Mouse (Mus musculus): ENCODE data around the gene Napepld. TPM values are rescaled to one million over a fixed set of nuclear protein-coding genes. Genes with fewer than 3 reads are reported as not detected.
A peak's percentile ranks its signal among the peaks of the same experiment; 100 is the strongest.

The Napepld gene
- polyA plus RNA-seq (2015; fragmentation: Nextera tagmentation; extraction: Ambion mirVana) = 3.5 and 3.6 TPM in 2 replicates

DNA sequence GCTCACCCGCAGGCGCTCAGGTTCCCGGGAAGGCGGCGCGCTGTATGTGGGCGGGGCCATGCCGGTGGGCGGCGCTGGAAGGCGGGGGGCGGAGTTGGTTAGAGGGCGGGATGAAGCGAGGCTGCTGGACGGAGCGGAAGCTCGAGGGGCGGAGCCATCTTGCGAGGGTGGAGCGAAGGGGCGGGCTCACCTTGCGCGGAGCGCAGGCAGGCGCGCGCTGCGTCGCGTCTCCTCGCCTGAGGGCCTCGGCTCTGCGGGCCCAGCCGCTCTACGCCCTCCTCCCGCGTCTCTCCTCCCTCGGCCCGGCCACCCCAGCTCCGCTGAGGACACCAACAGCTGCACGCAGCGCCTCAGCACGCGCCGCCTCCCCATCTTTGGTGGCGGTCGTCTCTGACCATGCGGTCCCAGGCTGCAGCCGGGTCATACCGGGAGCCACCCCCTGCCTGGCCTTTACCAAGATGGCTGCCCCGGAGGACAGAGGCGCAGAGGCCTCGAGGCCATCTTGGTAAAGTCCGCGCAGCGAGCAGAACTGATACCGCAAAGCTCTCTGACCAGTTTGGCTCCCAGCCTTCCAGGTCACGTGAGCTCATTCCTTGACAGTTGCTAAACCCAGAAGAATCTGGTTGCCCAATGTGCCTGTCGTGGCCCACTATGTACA is at the start of gene Napepld:
Gene Napepld, minus strand, starts transcription at position 46 of the 658 bp plus-strand sequence.
- H3K36me3 ChIP-seq (ENCODE audit: control insufficient read depth, insufficient read depth) = no peaks in the 10 kb centered on the region
- H3K27ac ChIP-seq (ENCODE audit: low read length) = peak within 1 kb of the TSS; percentile 95
- H3K4me2 ChIP-seq (ENCODE audit: low read length) = peak within 1 kb of the TSS; percentile 69
- peak within 1 kb of the TSS; percentile 66 for H3K4me3 ChIP-seq (replicated peaks; ENCODE audit: low read length)
- ATAC-seq = peak; percentile 99
- peaks cover 3% of the 10 kb centered on the region for H3K4me1 ChIP-seq (replicated peaks; ENCODE audit: control insufficient read depth, insufficient read depth, low read length)
- no peaks in the 10 kb centered on the region for H3K27me3 ChIP-seq (replicated peaks; ENCODE audit: control insufficient read depth, insufficient read depth, low read length)
- peak within 1 kb of the TSS; percentile 81 for H3K9ac ChIP-seq (replicated peaks; ENCODE audit: low read depth, low read length)
- under 1% methylated on average over 56 of the region's 59 CpGs for WGBS
- H3K9me3 ChIP-seq (ENCODE audit: control insufficient read depth, low read length) = no peaks in the 10 kb centered on the region

DNA sequence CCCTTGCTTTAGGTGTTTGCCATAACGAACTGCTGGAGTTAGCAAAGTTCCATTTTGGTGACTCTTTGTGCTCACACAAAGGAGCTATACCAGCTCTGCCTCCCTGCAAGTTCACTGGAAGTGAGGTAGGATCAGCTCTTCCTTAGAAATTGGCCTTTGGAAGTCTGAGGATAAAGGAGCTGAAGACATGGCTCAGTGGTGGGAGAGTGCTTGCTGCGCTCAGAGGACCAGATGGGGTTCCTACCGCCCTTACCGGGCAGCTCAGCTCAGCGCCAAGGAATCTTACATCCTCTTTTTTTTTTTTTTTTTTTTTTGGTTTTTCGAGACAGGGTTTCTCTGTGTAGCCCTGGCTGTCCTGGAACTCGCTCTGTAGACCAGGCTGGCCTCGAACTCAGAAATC is 44.8 kb upstream of the Napepld start:
- Histone ChIP-seq H3K4me3 (replicated peaks; ENCODE audit: low read length) (no peak overlapping the region), H3K36me3 (ENCODE audit: control insufficient read depth, insufficient read depth) (peaks cover 61% of the 10 kb centered on the region), H3K4me2 (ENCODE audit: low read length) (no peak overlapping the region), H3K9me3 (ENCODE audit: control insufficient read depth, low read length) (no peaks in the 10 kb centered on the region), H3K9ac (replicated peaks; ENCODE audit: low read depth, low read length) (no peak overlapping the region), H3K27ac (ENCODE audit: low read length) (no peak overlapping the region), H3K4me1 (replicated peaks; ENCODE audit: control insufficient read depth, insufficient read depth, low read length) (no peaks in the 10 kb centered on the region), H3K27me3 (replicated peaks; ENCODE audit: control insufficient read depth, insufficient read depth, low read length) (no peaks in the 10 kb centered on the region)
- 95% methylated on average over 7 of the region's 8 CpGs for WGBS
- no peak for ATAC-seq

DNA sequence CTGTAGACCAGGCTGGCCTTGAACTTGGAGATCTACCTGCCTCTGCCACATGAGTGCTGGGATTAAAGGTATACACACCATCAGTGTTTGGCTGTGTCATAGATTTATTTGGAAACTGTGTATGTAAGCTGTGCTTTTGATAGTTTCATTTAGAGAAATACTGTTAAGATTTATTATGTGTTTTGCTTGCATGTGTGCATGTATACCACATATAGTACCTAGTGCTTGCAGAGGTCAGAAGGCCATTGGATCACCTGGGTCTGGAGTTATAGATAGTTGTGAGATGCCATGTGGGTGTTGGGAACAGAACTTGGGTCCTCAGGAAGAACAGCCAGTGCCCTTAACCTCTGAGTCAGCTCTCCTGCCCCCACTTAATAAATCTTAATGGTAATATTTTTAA is 43.5 kb upstream of the Napepld start:
- no peak for ATAC-seq
- Histone ChIP-seq H3K27ac (ENCODE audit: low read length) (no peak overlapping the region), H3K9ac (replicated peaks; ENCODE audit: low read depth, low read length) (no peak overlapping the region), H3K9me3 (ENCODE audit: control insufficient read depth, low read length) (no peaks in the 10 kb centered on the region), H3K27me3 (replicated peaks; ENCODE audit: control insufficient read depth, insufficient read depth, low read length) (no peaks in the 10 kb centered on the region), H3K4me1 (replicated peaks; ENCODE audit: control insufficient read depth, insufficient read depth, low read length) (no peaks in the 10 kb centered on the region), H3K36me3 (ENCODE audit: control insufficient read depth, insufficient read depth) (peaks cover 70% of the 10 kb centered on the region), H3K4me3 (replicated peaks; ENCODE audit: low read length) (no peak overlapping the region), H3K4me2 (ENCODE audit: low read length) (no peak overlapping the region)

DNA sequence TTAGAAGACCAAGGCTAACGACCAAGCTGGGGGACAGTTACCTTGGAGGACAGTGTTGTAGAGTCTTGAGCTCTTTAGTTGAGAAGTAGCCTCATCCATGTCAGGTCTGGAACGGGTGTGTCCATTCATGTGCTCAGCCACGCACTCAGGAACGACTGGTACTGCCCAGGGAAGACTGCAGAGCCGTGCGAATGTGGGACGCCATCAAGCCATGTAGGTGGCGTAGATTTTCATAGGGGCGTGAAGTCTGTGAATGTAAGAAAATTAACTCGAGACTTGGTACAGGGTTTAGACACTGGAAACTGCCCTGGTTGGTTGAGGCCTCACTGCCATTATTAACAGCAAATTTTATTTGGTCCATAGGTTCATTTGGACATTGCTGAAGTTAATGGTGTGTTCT is 42.4 kb upstream of the Napepld start:
- no peak overlapping the region for H3K9ac ChIP-seq (replicated peaks; ENCODE audit: low read depth, low read length)
- H3K27ac ChIP-seq (ENCODE audit: low read length) = no peak overlapping the region
- H3K36me3 ChIP-seq (ENCODE audit: control insufficient read depth, insufficient read depth) = peaks cover 68% of the 10 kb centered on the region
- no peak overlapping the region for H3K4me2 ChIP-seq (ENCODE audit: low read length)
- 95% methylated on average over 10 of the region's 10 CpGs for WGBS
- H3K4me3 ChIP-seq (replicated peaks; ENCODE audit: low read length) = no peak overlapping the region
- no peaks in the 10 kb centered on the region; the same call in 1 of the 2 replicates for H3K4me1 ChIP-seq (replicated peaks; ENCODE audit: control insufficient read depth, insufficient read depth, low read length)
- H3K9me3 ChIP-seq (ENCODE audit: control insufficient read depth, low read length) = no peaks in the 10 kb centered on the region
- no peak for ATAC-seq
- H3K27me3 ChIP-seq (replicated peaks; ENCODE audit: control insufficient read depth, insufficient read depth, low read length) = no peaks in the 10 kb centered on the region

DNA sequence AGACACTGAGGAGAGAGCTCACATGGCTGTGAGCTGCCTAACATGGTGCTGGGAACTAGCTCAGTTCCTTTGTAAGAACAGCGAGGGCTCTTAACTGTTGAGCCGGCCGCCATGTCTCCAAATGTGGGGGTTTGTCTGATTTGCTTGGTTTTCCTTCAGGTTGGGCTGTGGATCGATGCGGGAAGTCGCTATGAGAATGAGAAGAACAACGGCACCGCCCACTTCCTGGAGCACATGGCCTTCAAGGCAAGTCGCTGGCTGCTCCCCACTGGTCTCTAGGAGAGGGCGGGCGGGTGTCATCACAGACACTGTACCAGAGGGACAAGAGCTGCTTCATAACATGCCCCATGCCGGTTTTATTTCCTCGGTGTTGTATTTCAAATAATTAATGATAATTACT is 38.7 kb upstream of the Napepld start:
- Histone ChIP-seq H3K27ac (ENCODE audit: low read length) (no peak overlapping the region), H3K4me3 (replicated peaks; ENCODE audit: low read length) (no peak overlapping the region), H3K9ac (replicated peaks; ENCODE audit: low read depth, low read length) (no peak overlapping the region), H3K36me3 (ENCODE audit: control insufficient read depth, insufficient read depth) (peaks cover 44% of the 10 kb centered on the region), H3K4me2 (ENCODE audit: low read length) (no peak overlapping the region), H3K4me1 (replicated peaks; ENCODE audit: control insufficient read depth, insufficient read depth, low read length) (peaks cover 11% of the 10 kb centered on the region), H3K27me3 (replicated peaks; ENCODE audit: control insufficient read depth, insufficient read depth, low read length) (no peaks in the 10 kb centered on the region), H3K9me3 (ENCODE audit: control insufficient read depth, low read length) (no peaks in the 10 kb centered on the region)
- ATAC-seq = no peak
- WGBS = 90% methylated on average over 13 of the region's 13 CpGs

DNA sequence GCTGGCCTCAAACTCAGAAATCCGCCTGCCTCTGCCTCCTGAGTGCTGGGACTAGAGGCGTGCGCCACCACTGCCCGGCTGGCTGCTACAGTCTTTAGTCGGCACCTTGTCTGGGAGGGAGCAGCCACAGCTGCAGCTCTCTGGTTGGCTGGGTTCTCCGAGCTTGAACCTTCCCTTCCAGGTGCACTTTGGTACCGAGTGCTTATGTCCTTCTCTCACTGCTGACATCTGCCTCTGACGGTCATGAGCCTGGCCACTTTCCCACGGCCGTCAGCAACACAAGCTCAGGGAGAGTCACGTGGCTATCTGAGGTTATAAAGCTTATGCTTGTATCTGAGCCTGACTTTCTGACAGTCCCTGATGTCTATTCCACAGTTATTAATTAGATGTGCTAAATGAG is 37.9 kb upstream of the Napepld start:
- no peak for ATAC-seq
- H3K36me3 ChIP-seq (ENCODE audit: control insufficient read depth, insufficient read depth) = peaks cover 37% of the 10 kb centered on the region
- no peak overlapping the region for H3K4me2 ChIP-seq (ENCODE audit: low read length)
- 94% methylated on average over 11 of the region's 11 CpGs for WGBS
- H3K27me3 ChIP-seq (replicated peaks; ENCODE audit: control insufficient read depth, insufficient read depth, low read length) = no peaks in the 10 kb centered on the region
- no peaks in the 10 kb centered on the region for H3K9me3 ChIP-seq (ENCODE audit: control insufficient read depth, low read length)
- no peak overlapping the region for H3K9ac ChIP-seq (replicated peaks; ENCODE audit: low read depth, low read length)
- no peak overlapping the region for H3K27ac ChIP-seq (ENCODE audit: low read length)
- no peak overlapping the region for H3K4me3 ChIP-seq (replicated peaks; ENCODE audit: low read length)
- H3K4me1 ChIP-seq (replicated peaks; ENCODE audit: control insufficient read depth, insufficient read depth, low read length) = peaks cover 11% of the 10 kb centered on the region

DNA sequence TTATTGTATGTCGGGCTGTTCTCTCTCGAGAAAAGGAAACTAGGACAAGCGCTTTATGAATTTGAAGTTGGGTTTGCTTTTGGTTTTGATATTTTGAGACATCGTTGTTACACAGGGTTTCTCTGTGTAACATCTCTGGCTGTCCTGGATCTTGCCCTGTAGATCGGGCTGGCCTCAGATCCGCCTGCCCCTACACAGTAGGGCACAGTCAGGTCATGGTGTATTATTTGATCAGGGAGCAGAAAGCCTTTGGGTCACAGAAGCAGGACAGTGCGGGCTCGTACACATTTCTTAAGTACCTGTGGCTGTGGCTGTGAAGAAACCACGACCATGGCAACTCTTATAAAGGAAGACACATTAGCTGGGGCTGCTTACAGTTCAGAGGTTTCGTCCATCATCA is 36.4 kb upstream of the Napepld start:
- H3K4me1 ChIP-seq (replicated peaks; ENCODE audit: control insufficient read depth, insufficient read depth, low read length) = peaks cover 17% of the 10 kb centered on the region
- peaks cover 25% of the 10 kb centered on the region for H3K36me3 ChIP-seq (ENCODE audit: control insufficient read depth, insufficient read depth)
- H3K27ac ChIP-seq (ENCODE audit: low read length) = no peak overlapping the region
- H3K27me3 ChIP-seq (replicated peaks; ENCODE audit: control insufficient read depth, insufficient read depth, low read length) = no peaks in the 10 kb centered on the region
- peak overlapping the region; percentile 89 for H3K9ac ChIP-seq (replicated peaks; ENCODE audit: low read depth, low read length)
- ATAC-seq = no peak
- H3K9me3 ChIP-seq (ENCODE audit: control insufficient read depth, low read length) = no peaks in the 10 kb centered on the region
- WGBS = 28% methylated on average over 10 of the region's 10 CpGs
- H3K4me3 ChIP-seq (replicated peaks; ENCODE audit: low read length) = peak overlapping the region; percentile 95
- H3K4me2 ChIP-seq (ENCODE audit: low read length) = peak overlapping the region; percentile 86

DNA sequence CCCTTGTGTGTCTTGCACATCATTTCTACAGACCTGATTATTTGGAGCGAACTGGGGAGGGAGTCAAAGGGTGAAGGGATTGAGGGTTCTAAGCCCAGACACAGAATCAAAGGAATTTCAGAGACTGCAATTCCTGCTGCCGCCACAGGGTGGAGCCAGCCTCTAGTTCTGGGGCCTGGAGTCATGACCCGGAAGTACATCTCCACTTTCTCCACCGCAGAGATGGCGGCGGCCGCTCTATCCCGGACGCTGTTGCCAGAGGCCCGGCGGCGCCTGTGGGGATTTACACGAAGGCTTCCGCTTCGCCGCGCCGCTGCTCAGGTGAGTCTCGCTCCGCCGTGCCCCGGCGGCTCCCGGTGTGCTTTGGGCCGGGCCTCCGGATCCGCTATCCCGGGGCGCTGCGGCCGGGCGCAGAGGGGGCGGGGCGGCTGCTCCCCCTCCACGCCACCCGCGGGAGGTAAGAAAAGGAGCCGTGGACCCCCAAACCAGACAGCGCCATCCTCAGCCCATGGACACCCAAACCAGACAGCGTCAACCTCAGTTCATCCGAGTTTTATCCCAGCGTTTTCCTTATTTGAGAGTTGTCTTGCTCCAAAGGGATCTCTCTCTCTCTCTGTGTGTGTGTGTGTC is 35.9 kb upstream of the Napepld start, which contains the start of gene Pmpcb:
Gene Pmpcb, plus strand, starts transcription at position 186 of the 630 bp plus-strand sequence.
- peak within 1 kb of the TSS; percentile 81 for H3K27ac ChIP-seq (ENCODE audit: low read length)
- peak; percentile 74 for ATAC-seq
- no peaks in the 10 kb centered on the region for H3K9me3 ChIP-seq (ENCODE audit: control insufficient read depth, low read length)
- peak within 1 kb of the TSS; percentile 86 for H3K4me2 ChIP-seq (ENCODE audit: low read length)
- H3K4me3 ChIP-seq (replicated peaks; ENCODE audit: low read length) = peak within 1 kb of the TSS; percentile 95
- WGBS = 0% methylated on average over 40 of the region's 42 CpGs
- H3K9ac ChIP-seq (replicated peaks; ENCODE audit: low read depth, low read length) = peak within 1 kb of the TSS; percentile 89
- peaks cover 21% of the 10 kb centered on the region for H3K4me1 ChIP-seq (replicated peaks; ENCODE audit: control insufficient read depth, insufficient read depth, low read length)
- peaks cover 24% of the 10 kb centered on the region for H3K36me3 ChIP-seq (ENCODE audit: control insufficient read depth, insufficient read depth)
- H3K27me3 ChIP-seq (replicated peaks; ENCODE audit: control insufficient read depth, insufficient read depth, low read length) = no peaks in the 10 kb centered on the region

DNA sequence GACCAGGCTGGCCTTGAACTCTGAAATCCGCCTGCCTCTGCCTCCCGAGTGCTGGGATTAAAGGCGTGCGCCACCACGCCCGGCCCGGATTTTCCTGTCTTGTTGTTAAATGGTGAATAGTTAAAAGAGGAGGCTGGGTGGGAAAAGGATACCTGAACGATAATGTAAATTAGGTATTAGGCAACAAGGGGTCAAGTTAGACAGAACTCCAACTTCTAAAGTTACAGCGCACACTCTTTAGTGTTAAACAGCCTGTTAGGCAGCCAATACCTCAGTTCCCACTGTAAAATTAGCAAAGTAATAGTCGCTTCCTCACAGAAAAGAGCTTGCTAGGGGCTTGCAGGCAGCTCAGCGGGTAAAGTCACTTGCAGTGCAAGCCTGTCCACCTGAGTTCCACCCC is 34.9 kb upstream of the Napepld start:
- Histone ChIP-seq H3K4me2 (ENCODE audit: low read length) (no peak overlapping the region), H3K27me3 (replicated peaks; ENCODE audit: control insufficient read depth, insufficient read depth, low read length) (no peaks in the 10 kb centered on the region), H3K9me3 (ENCODE audit: control insufficient read depth, low read length) (no peaks in the 10 kb centered on the region), H3K9ac (replicated peaks; ENCODE audit: low read depth, low read length) (no peak overlapping the region), H3K27ac (ENCODE audit: low read length) (no peak overlapping the region), H3K4me1 (replicated peaks; ENCODE audit: control insufficient read depth, insufficient read depth, low read length) (peaks cover 21% of the 10 kb centered on the region), H3K36me3 (ENCODE audit: control insufficient read depth, insufficient read depth) (peaks cover 14% of the 10 kb centered on the region), H3K4me3 (replicated peaks; ENCODE audit: low read length) (no peak overlapping the region)
- 90% methylated on average over 11 of the region's 11 CpGs for WGBS
- no peak for ATAC-seq
